Mouse (Mus musculus) neutrophil, adult 5-6 weeks (primary cell): ENCODE results near the gene Mrpl46. TPM values are rescaled to one million over a fixed set of nuclear protein-coding genes. Genes with fewer than 3 reads are reported as not detected.

ENCODE experiments used
- ATAC-seq: fragments of 151-379, 151-347 bp; 2 replicates; pipeline ENCODE4 v1.8.0; 2017; ENCODE audit warnings: mild to moderate bottlenecking, moderate TSS enrichment; ENCODE audit not compliant: insufficient number of reproducible peaks, poor library complexity, low FRiP score, severe bottlenecking; ENCODE audit errors: extremely low read depth
- total RNA-seq: library from RNA; stranded (forward); fragments of 200-1000 nt; gene quantifications from 2 replicates; pipeline ENCODE4 v1.2.3, GENCODE M21; 2017

Gene Mrpl46
- total RNA-seq, 1 experiment from 2014 or later: 18.7 TPM

GRCm38 (mm10) chr7:78778741-78779140 lies 4.6 kb downstream of the Mrpl46 start:
- ATAC-seq: no peak

- no peak for ATAC-seq
These were observed 12.4 kb downstream of the Mrpl46 start for GRCm38 (mm10) chr7:78770936-78771335.

- no peak for ATAC-seq
These were observed 14.2 kb downstream of the Mrpl46 start for GRCm38 (mm10) chr7:78769075-78769652.

GRCm38 (mm10) chr7:78767929-78768531 lies 15.3 kb downstream of the Mrpl46 start:
- no peak for ATAC-seq

GRCm38 (mm10) chr7:78766019-78766683 lies 17.2 kb downstream of the Mrpl46 start:
- ATAC-seq: peak; percentile 62; the same call in 1 of the 2 replicates

- ATAC-seq: no peak
These were observed 18.1 kb downstream of the Mrpl46 start for GRCm38 (mm10) chr7:78765215-78765631.

GRCm38 (mm10) chr7:78763801-78764200 lies 19.5 kb downstream of the Mrpl46 start:
- ATAC-seq: no peak

GRCm38 (mm10) chr7:78754458-78755000 lies 28.8 kb downstream of the Mrpl46 start:
- no peak for ATAC-seq

GRCm38 (mm10) chr7:78753752-78754457 lies 29.4 kb downstream of the Mrpl46 start:
- ATAC-seq: no peak

- no peak for ATAC-seq
These were observed 30.4 kb downstream of the Mrpl46 start for GRCm38 (mm10) chr7:78752961-78753360.

GRCm38 (mm10) chr7:78743731-78744385 lies 39.5 kb downstream of the Mrpl46 start:
- ATAC-seq: no peak

GRCm38 (mm10) chr7:78739351-78740000 lies 43.9 kb downstream of the Mrpl46 start:
- no peak for ATAC-seq

- ATAC-seq: 0 out of 2 replicates have a peak, but pooled peaks have one; percentile 44
These were observed 45.6 kb downstream of the Mrpl46 start, which contains the start of gene Ntrk3 for GRCm38 (mm10) chr7:78737614-78738210. Ntrk3 (minus strand) TSS chr7:78738012.

GRCm38 (mm10) chr7:78737196-78737595 lies 46.1 kb downstream of the Mrpl46 start:
- ATAC-seq: no peak

- no peak for ATAC-seq
These were observed 51.9 kb downstream of the Mrpl46 start for GRCm38 (mm10) chr7:78731391-78731790.
